Mouse (Mus musculus): ENCODE results near the gene Crygs. TPM values are rescaled to one million over a fixed set of nuclear protein-coding genes. Genes with fewer than 3 reads are reported as not detected.

Gene Crygs
- polyA plus RNA-seq, 1 experiment, result not detected

- no peak for TF ChIP-seq POLR2A (IDR thresholded peaks at IDR 0.05; ENCODE audit: low read depth, low read length)
- peak; percentile 11; the same call in 1 of the 2 replicates for TF ChIP-seq CTCF (IDR thresholded peaks at IDR 0.05; ENCODE audit: extremely low read depth, insufficient read length, insufficient replicate concordance, low read depth, low read length)
- 4% methylated on average over 17 of the region's 17 CpGs for WGBS
- Histone ChIP-seq H3K36me3 (ENCODE audit: control insufficient read depth, insufficient read depth, low read length) (no peaks in the 10 kb centered on the region), H3K27me3 (ENCODE audit: control insufficient read depth, insufficient read depth, low read length) (no peaks in the 10 kb centered on the region), H3K4me1 (ENCODE audit: control insufficient read depth, insufficient read depth, insufficient read length, low read length) (no peaks in the 10 kb centered on the region), H3K4me3 (ENCODE audit: low read depth, low read length) (peak overlapping the region; percentile 32; the same call in 1 of the 2 replicates), H3K27ac (ENCODE audit: insufficient read depth, low read depth, low read length) (no peak overlapping the region)
Measured at GRCm38 (mm10) chr16:22807468-22808070, 3.8 kb downstream of the Crygs start.

GRCm38 (mm10) chr16:22802786-22803185 lies 8.6 kb downstream of the Crygs start:
- Histone ChIP-seq H3K27ac (ENCODE audit: insufficient read depth, low read depth, low read length) (no peak overlapping the region), H3K4me3 (ENCODE audit: low read depth, low read length) (no peak overlapping the region), H3K36me3 (ENCODE audit: control insufficient read depth, insufficient read depth, low read length) (no peaks in the 10 kb centered on the region), H3K27me3 (ENCODE audit: control insufficient read depth, insufficient read depth, low read length) (no peaks in the 10 kb centered on the region), H3K4me1 (ENCODE audit: control insufficient read depth, insufficient read depth, insufficient read length, low read length) (no peaks in the 10 kb centered on the region)
- TF ChIP-seq POLR2A (IDR thresholded peaks at IDR 0.05; ENCODE audit: low read depth, low read length), result no peak
- TF ChIP-seq CTCF (IDR thresholded peaks at IDR 0.05; ENCODE audit: extremely low read depth, insufficient read length, insufficient replicate concordance, low read depth, low read length), result no peak
- 79% methylated on average over 7 of the region's 7 CpGs for WGBS

DNA sequence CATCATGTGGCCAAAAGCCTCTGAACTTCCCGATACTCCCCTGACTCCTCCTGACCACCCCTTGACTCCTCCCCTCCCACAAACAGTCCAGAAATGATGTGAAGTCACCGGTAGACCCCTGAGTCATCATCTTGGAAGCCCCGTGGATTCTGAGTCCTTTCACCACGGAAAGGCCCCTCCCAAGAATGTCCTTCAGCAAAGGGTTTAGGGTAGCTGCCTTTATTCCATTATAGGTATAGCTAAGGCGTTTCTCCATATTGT lies 10.6 kb downstream of the Crygs start:
- H3K27ac ChIP-seq (ENCODE audit: insufficient read depth, low read depth, low read length), result no peak overlapping the region
- H3K36me3 ChIP-seq (ENCODE audit: control insufficient read depth, insufficient read depth, low read length), result no peaks in the 10 kb centered on the region
- TF ChIP-seq CTCF (IDR thresholded peaks at IDR 0.05; ENCODE audit: extremely low read depth, insufficient read length, insufficient replicate concordance, low read depth, low read length) (no peak), POLR2A (IDR thresholded peaks at IDR 0.05; ENCODE audit: low read depth, low read length) (no peak)
- H3K4me3 ChIP-seq (ENCODE audit: low read depth, low read length), result no peak overlapping the region
- H3K4me1 ChIP-seq (ENCODE audit: control insufficient read depth, insufficient read depth, insufficient read length, low read length), result no peaks in the 10 kb centered on the region
- 61% methylated on average over 5 of the region's 5 CpGs for WGBS
- no peaks in the 10 kb centered on the region for H3K27me3 ChIP-seq (ENCODE audit: control insufficient read depth, insufficient read depth, low read length)

- H3K27ac ChIP-seq (ENCODE audit: insufficient read depth, low read depth, low read length), result no peak overlapping the region
- H3K4me1 ChIP-seq (ENCODE audit: control insufficient read depth, insufficient read depth, insufficient read length, low read length), result no peaks in the 10 kb centered on the region
- WGBS, result 69% methylated on average over 6 of the region's 6 CpGs
- no peaks in the 10 kb centered on the region for H3K27me3 ChIP-seq (ENCODE audit: control insufficient read depth, insufficient read depth, low read length)
- no peak overlapping the region for H3K4me3 ChIP-seq (ENCODE audit: low read depth, low read length)
- no peak for TF ChIP-seq POLR2A (IDR thresholded peaks at IDR 0.05; ENCODE audit: low read depth, low read length)
- TF ChIP-seq CTCF (IDR thresholded peaks at IDR 0.05; ENCODE audit: extremely low read depth, insufficient read length, insufficient replicate concordance, low read depth, low read length), result no peak
- H3K36me3 ChIP-seq (ENCODE audit: control insufficient read depth, insufficient read depth, low read length), result no peaks in the 10 kb centered on the region
Measured at GRCm38 (mm10) chr16:22800026-22800848, 11.1 kb downstream of the Crygs start.

DNA sequence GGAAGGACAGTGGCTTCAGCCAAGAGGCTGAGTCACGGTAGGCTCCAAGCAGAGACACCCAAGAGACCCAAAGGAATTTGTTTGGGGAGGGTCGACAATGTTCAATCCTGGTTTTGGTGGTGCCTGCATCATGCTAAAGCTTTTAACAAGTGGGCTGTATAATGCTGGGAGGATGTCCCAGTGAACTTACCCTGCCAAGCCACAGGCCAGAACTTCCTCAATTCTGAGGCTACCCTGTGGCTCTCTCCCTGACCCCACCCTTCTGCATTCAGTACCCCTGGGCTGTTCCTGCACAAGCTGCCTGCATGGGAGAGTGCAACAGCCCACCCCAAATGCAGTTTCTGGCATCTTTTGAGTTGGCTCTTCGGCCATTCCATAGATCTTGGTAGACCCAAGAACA lies 12.9 kb downstream of the Crygs start:
- Histone ChIP-seq H3K27me3 (ENCODE audit: control insufficient read depth, insufficient read depth, low read length) (no peaks in the 10 kb centered on the region), H3K36me3 (ENCODE audit: control insufficient read depth, insufficient read depth, low read length) (no peaks in the 10 kb centered on the region), H3K4me3 (ENCODE audit: low read depth, low read length) (no peak overlapping the region), H3K4me1 (ENCODE audit: control insufficient read depth, insufficient read depth, insufficient read length, low read length) (no peaks in the 10 kb centered on the region), H3K27ac (ENCODE audit: insufficient read depth, low read depth, low read length) (no peak overlapping the region)
- TF ChIP-seq POLR2A (IDR thresholded peaks at IDR 0.05; ENCODE audit: low read depth, low read length) (no peak), CTCF (IDR thresholded peaks at IDR 0.05; ENCODE audit: extremely low read depth, insufficient read length, insufficient replicate concordance, low read depth, low read length) (no peak)
- 61% methylated on average over 3 of the region's 3 CpGs for WGBS

- TF ChIP-seq CTCF (IDR thresholded peaks at IDR 0.05; ENCODE audit: extremely low read depth, insufficient read length, insufficient replicate concordance, low read depth, low read length) (no peak), POLR2A (IDR thresholded peaks at IDR 0.05; ENCODE audit: low read depth, low read length) (no peak)
- Histone ChIP-seq H3K4me1 (ENCODE audit: control insufficient read depth, insufficient read depth, insufficient read length, low read length) (no peaks in the 10 kb centered on the region), H3K27ac (ENCODE audit: insufficient read depth, low read depth, low read length) (no peak overlapping the region), H3K4me3 (ENCODE audit: low read depth, low read length) (no peak overlapping the region), H3K36me3 (ENCODE audit: control insufficient read depth, insufficient read depth, low read length) (no peaks in the 10 kb centered on the region), H3K27me3 (ENCODE audit: control insufficient read depth, insufficient read depth, low read length) (no peaks in the 10 kb centered on the region)
- WGBS, result 74% methylated on average over 5 of the region's 5 CpGs
Measured at GRCm38 (mm10) chr16:22797521-22797920, 13.9 kb downstream of the Crygs start.

DNA sequence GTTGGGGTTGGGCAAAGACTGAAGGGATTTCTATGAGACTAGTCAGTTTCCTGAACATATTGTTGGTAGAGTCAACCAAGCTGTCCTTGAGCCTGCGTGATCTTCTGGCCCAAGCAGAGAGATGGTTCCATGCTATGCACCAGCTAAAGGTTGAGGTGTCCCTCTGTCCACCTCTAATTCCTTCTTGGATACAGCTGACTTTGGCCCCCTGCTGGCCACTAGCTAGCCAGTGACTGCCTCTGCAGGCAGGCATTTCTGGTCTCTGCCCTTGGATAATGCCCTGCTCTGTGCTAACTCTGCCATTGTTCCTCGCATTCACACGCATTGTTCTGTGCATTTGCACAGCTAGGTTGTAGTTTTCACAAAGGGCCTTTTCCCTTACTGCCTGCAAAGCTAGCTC lies 15.9 kb downstream of the Crygs start:
- no peak overlapping the region for H3K27ac ChIP-seq (ENCODE audit: insufficient read depth, low read depth, low read length)
- WGBS, result 79% methylated on average over 3 of the region's 3 CpGs
- no peaks in the 10 kb centered on the region for H3K36me3 ChIP-seq (ENCODE audit: control insufficient read depth, insufficient read depth, low read length)
- peak; percentile 30; the same call in 1 of the 2 replicates for TF ChIP-seq CTCF (IDR thresholded peaks at IDR 0.05; ENCODE audit: extremely low read depth, insufficient read length, insufficient replicate concordance, low read depth, low read length)
- TF ChIP-seq POLR2A (IDR thresholded peaks at IDR 0.05; ENCODE audit: low read depth, low read length), result no peak
- H3K4me3 ChIP-seq (ENCODE audit: low read depth, low read length), result no peak overlapping the region
- no peaks in the 10 kb centered on the region for H3K4me1 ChIP-seq (ENCODE audit: control insufficient read depth, insufficient read depth, insufficient read length, low read length)
- no peaks in the 10 kb centered on the region for H3K27me3 ChIP-seq (ENCODE audit: control insufficient read depth, insufficient read depth, low read length)
